8 mouse cellular contexts compared by ENCODE assay signal in genomic region chr3:95930471-95930789, GRCm38 (mm10). TPM values are rescaled to one million over a fixed set of nuclear protein-coding genes. Genes with fewer than 3 reads are reported as not detected.
DNase-seq lines count a peak whose midpoint lies in the region; ATAC-seq and TF ChIP-seq lines count a peak whose summit lies in the region.

No protein-coding gene starts in this region.

- no peaks in the 10 kb centered on the region for H3K27me3 ChIP-seq in lung, embryonic 16.5 days (ENCODE audit: control insufficient read depth, insufficient read depth, low read depth, low read length)
- no peaks in the 10 kb centered on the region for H3K27me3 ChIP-seq in embryonic facial prominence, embryonic 14.5 days (replicated peaks; ENCODE audit: control insufficient read depth, insufficient read depth, low read length)
- H3K27me3 ChIP-seq in limb, embryonic 14.5 days (ENCODE audit: control insufficient read depth, insufficient read depth, low read length) = no peaks in the 10 kb centered on the region
- H3K27me3 ChIP-seq in small intestine, adult 2 months (ENCODE audit: control insufficient read depth, insufficient read depth, low read length) = no peaks in the 10 kb centered on the region

- H3K9me3 ChIP-seq in lung, embryonic 16.5 days (ENCODE audit: control insufficient read depth, low read length) = no peaks in the 10 kb centered on the region
- H3K9me3 ChIP-seq in embryonic facial prominence, embryonic 14.5 days (ENCODE audit: control insufficient read depth, low read length) = no peaks in the 10 kb centered on the region
- no peaks in the 10 kb centered on the region for H3K9me3 ChIP-seq in limb, embryonic 14.5 days (ENCODE audit: control insufficient read depth, low read length)

- peak overlapping the region; percentile 94 for H3K4me3 ChIP-seq in lung, embryonic 16.5 days (ENCODE audit: low read length)
- H3K4me3 ChIP-seq in embryonic facial prominence, embryonic 14.5 days (ENCODE audit: low read depth, low read length) = peak overlapping the region; percentile 86
- peak overlapping the region; percentile 90 for H3K4me3 ChIP-seq in limb, embryonic 14.5 days (replicated peaks; ENCODE audit: low read length)
- H3K4me3 ChIP-seq in small intestine, adult 2 months (ENCODE audit: low read depth, low read length) = peak overlapping the region; percentile 64

- no peak for ATAC-seq in lung, embryonic 16.5 days (ENCODE audit: low read depth)
- no peak for ATAC-seq in embryonic facial prominence, embryonic 14.5 days (ENCODE audit: low read depth)
- no peak for ATAC-seq in limb, embryonic 14.5 days (ENCODE audit: low FRiP score, low read depth)

- DNase-seq in lung, postnatal 25 days (ENCODE audit: low spot score) = no peak
- no peak for DNase-seq in embryonic facial prominence, embryonic 14.5 days (ENCODE audit: low spot score)
- DNase-seq in limb, embryonic 14.5 days (ENCODE audit: low spot score) = no peak
- no peak for DNase-seq in right cerebral cortex, postnatal 4 days
- DNase-seq in cerebellum, postnatal 25 days = no peak
- no peak for DNase-seq in layer of hippocampus, adult 8-10 months (ENCODE audit: low spot score in 2 of 2)

- peak overlapping the region; percentile 68 for H3K4me2 ChIP-seq in lung, embryonic 16.5 days (ENCODE audit: low read depth, low read length)
- H3K4me2 ChIP-seq in embryonic facial prominence, embryonic 14.5 days (ENCODE audit: low read depth, low read length) = peak overlapping the region; percentile 69
- peak overlapping the region; percentile 54 for H3K4me2 ChIP-seq in limb, embryonic 14.5 days (replicated peaks; ENCODE audit: low read depth, low read length, severe bottlenecking)

- H3K36me3 ChIP-seq in lung, embryonic 16.5 days (ENCODE audit: control insufficient read depth, insufficient read depth, low read length) = peaks cover 12% of the 10 kb centered on the region
- peaks cover 24% of the 10 kb centered on the region for H3K36me3 ChIP-seq in embryonic facial prominence, embryonic 14.5 days (ENCODE audit: control insufficient read depth, insufficient read depth, low read length)
- peaks cover 19% of the 10 kb centered on the region for H3K36me3 ChIP-seq in limb, embryonic 14.5 days (ENCODE audit: control insufficient read depth, insufficient read depth, low read length)
- H3K36me3 ChIP-seq in small intestine, adult 2 months (ENCODE audit: control insufficient read depth, insufficient read depth, low read length) = peaks cover 10% of the 10 kb centered on the region

- WGBS in lung, embryonic 16.5 days = 0% methylated on average over 5 of the region's 5 CpGs
- under 1% methylated on average over 5 of the region's 5 CpGs for WGBS in embryonic facial prominence, embryonic 14.5 days
- WGBS in limb, embryonic 14.5 days = 0% methylated on average over 5 of the region's 5 CpGs
- WGBS in small intestine, adult 2 months = 2% methylated on average over 5 of the region's 5 CpGs

- TF ChIP-seq POLR2A in limb, embryonic 14.5 days (IDR thresholded peaks at IDR 0.05; ENCODE audit: borderline replicate concordance, extremely low read depth, insufficient read depth, insufficient read length) = no peak
- TF ChIP-seq POLR2A in small intestine, adult 2 months (IDR thresholded peaks at IDR 0.05; ENCODE audit: low read depth, low read length) = no peak

- no peak for TF ChIP-seq CTCF in small intestine, adult 2 months (IDR thresholded peaks at IDR 0.05; ENCODE audit: extremely low read depth, insufficient read length, insufficient replicate concordance, low read depth, low read length)

- peak overlapping the region; percentile 97 for H3K9ac ChIP-seq in lung, embryonic 16.5 days (ENCODE audit: low read length)
- peak overlapping the region; percentile 98 for H3K9ac ChIP-seq in embryonic facial prominence, embryonic 14.5 days (ENCODE audit: low read depth, low read length)
- peak overlapping the region; percentile 98 for H3K9ac ChIP-seq in limb, embryonic 14.5 days (ENCODE audit: low read depth, low read length, severe bottlenecking)

- H3K4me1 ChIP-seq in lung, embryonic 16.5 days (replicated peaks; ENCODE audit: control insufficient read depth, insufficient read depth, low read length) = peaks cover 12% of the 10 kb centered on the region
- H3K4me1 ChIP-seq in embryonic facial prominence, embryonic 14.5 days (ENCODE audit: control insufficient read depth, insufficient read depth, low read length) = no peaks in the 10 kb centered on the region
- 0 out of 2 replicates have a peak, but pooled peaks cover 6% of the 10 kb centered on the region for H3K4me1 ChIP-seq in limb, embryonic 14.5 days (ENCODE audit: control insufficient read depth, insufficient read depth, low read length)
- H3K4me1 ChIP-seq in small intestine, adult 2 months (ENCODE audit: control insufficient read depth, insufficient read depth, insufficient read length, low read length) = peaks cover 3% of the 10 kb centered on the region; the same call in 1 of the 2 replicates

- peak overlapping the region; percentile 95 for H3K27ac ChIP-seq in lung, embryonic 16.5 days (ENCODE audit: low read length)
- peak overlapping the region; percentile 94 for H3K27ac ChIP-seq in embryonic facial prominence, embryonic 14.5 days (replicated peaks; ENCODE audit: low read depth, low read length)
- peak overlapping the region; percentile 96 for H3K27ac ChIP-seq in limb, embryonic 14.5 days (replicated peaks; ENCODE audit: low read depth, low read length)
- no peak overlapping the region; the same call in 1 of the 2 replicates for H3K27ac ChIP-seq in small intestine, adult 2 months (ENCODE audit: insufficient read depth, low read depth, low read length)

RNA-seq across cellular contexts. Expression of gene Anp32e, which starts 1.4 kb away (rescaled TPM):
- 193 and 230 TPM in 2 replicates for polyA plus RNA-seq in lung, embryonic 16.5 days (2015; fragmentation: Nextera tagmentation; extraction: Ambion mirVana)
- polyA plus RNA-seq in embryonic facial prominence, embryonic 14.5 days (2014; fragmentation: Nextera tagmentation; extraction: Ambion mirVana) = 62.6 and 64.2 TPM in 2 replicates
- polyA plus RNA-seq in limb, embryonic 14.5 days (2012; rRNA removed) = 97.0 and 137 TPM in 2 replicates
- polyA plus RNA-seq in limb, embryonic 14.5 days (2014; fragmentation: Nextera tagmentation; extraction: Ambion mirVana) = 55.0 and 66.2 TPM in 2 replicates
- polyA plus RNA-seq in small intestine, adult 2 months (2012; rRNA removed) = 4.7 and 8.7 TPM in 2 replicates
- total RNA-seq in layer of hippocampus, adult 8-10 months (2022) = 10 to 100 TPM; 68.6 to 95.5 (median 95.0) TPM

RNA-seq across cellular contexts. Expression of gene Car14, which starts 25.9 kb away (rescaled TPM):
- 9.2 and 13.0 TPM in 2 replicates for polyA plus RNA-seq in lung, embryonic 16.5 days (2015; fragmentation: Nextera tagmentation; extraction: Ambion mirVana)
- polyA plus RNA-seq in embryonic facial prominence, embryonic 14.5 days (2014; fragmentation: Nextera tagmentation; extraction: Ambion mirVana) = 3.7 and 5.6 TPM in 2 replicates
- polyA plus RNA-seq in limb, embryonic 14.5 days (2012; rRNA removed) = 11.3 and 14.9 TPM in 2 replicates
- 11.5 and 16.4 TPM in 2 replicates for polyA plus RNA-seq in limb, embryonic 14.5 days (2014; fragmentation: Nextera tagmentation; extraction: Ambion mirVana)
- 0.75 and 0.81 TPM in 2 replicates for polyA plus RNA-seq in small intestine, adult 2 months (2012; rRNA removed)
- total RNA-seq in layer of hippocampus, adult 8-10 months (2022) = 10 to 100 TPM in 3 of 4 experiments, 1 to 10 TPM in 1; 9.8 to 14.4 (median 11.1) TPM

RNA-seq across cellular contexts. Expression of gene Aph1a, which starts 36.7 kb away (rescaled TPM):
- 39.1 and 39.4 TPM in 2 replicates for polyA plus RNA-seq in lung, embryonic 16.5 days (2015; fragmentation: Nextera tagmentation; extraction: Ambion mirVana)
- polyA plus RNA-seq in embryonic facial prominence, embryonic 14.5 days (2014; fragmentation: Nextera tagmentation; extraction: Ambion mirVana) = 36.6 and 39.5 TPM in 2 replicates
- polyA plus RNA-seq in limb, embryonic 14.5 days (2012; rRNA removed) = 116 and 150 TPM in 2 replicates
- 35.8 and 36.1 TPM in 2 replicates for polyA plus RNA-seq in limb, embryonic 14.5 days (2014; fragmentation: Nextera tagmentation; extraction: Ambion mirVana)
- 126 and 211 TPM in 2 replicates for polyA plus RNA-seq in small intestine, adult 2 months (2012; rRNA removed)
- 10 to 100 TPM; 53.9 to 75.7 (median 70.1) TPM for total RNA-seq in layer of hippocampus, adult 8-10 months (2022)

RNA-seq across cellular contexts. Expression of gene BC028528, which starts 38.6 kb away (rescaled TPM):
- polyA plus RNA-seq in lung, embryonic 16.5 days (2015; fragmentation: Nextera tagmentation; extraction: Ambion mirVana) = 81.5 and 85.5 TPM in 2 replicates
- polyA plus RNA-seq in embryonic facial prominence, embryonic 14.5 days (2014; fragmentation: Nextera tagmentation; extraction: Ambion mirVana) = 19.3 and 20.1 TPM in 2 replicates
- polyA plus RNA-seq in limb, embryonic 14.5 days (2012; rRNA removed) = 16.6 and 20.6 TPM in 2 replicates
- 16.6 and 21.1 TPM in 2 replicates for polyA plus RNA-seq in limb, embryonic 14.5 days (2014; fragmentation: Nextera tagmentation; extraction: Ambion mirVana)
- polyA plus RNA-seq in small intestine, adult 2 months (2012; rRNA removed) = 1.5 and 1.6 TPM in 2 replicates
- total RNA-seq in layer of hippocampus, adult 8-10 months (2022) = 10 to 100 TPM in 1 of 4 experiments, 1 to 10 TPM in 3; 2.9 to 11.2 (median 5.9) TPM

RNA-seq across cellular contexts. Expression of gene Ciart, which starts 48.4 kb away (rescaled TPM):
- 5.1 and 5.6 TPM in 2 replicates for polyA plus RNA-seq in lung, embryonic 16.5 days (2015; fragmentation: Nextera tagmentation; extraction: Ambion mirVana)
- polyA plus RNA-seq in embryonic facial prominence, embryonic 14.5 days (2014; fragmentation: Nextera tagmentation; extraction: Ambion mirVana) = 4.1 and 4.4 TPM in 2 replicates
- polyA plus RNA-seq in limb, embryonic 14.5 days (2012; rRNA removed) = 8.4 and 10.9 TPM in 2 replicates
- 4.4 and 5.4 TPM in 2 replicates for polyA plus RNA-seq in limb, embryonic 14.5 days (2014; fragmentation: Nextera tagmentation; extraction: Ambion mirVana)
- polyA plus RNA-seq in small intestine, adult 2 months (2012; rRNA removed) = 0.72 and 0.74 TPM in 2 replicates
- 10 to 100 TPM; 13.7 to 30.2 (median 21.4) TPM for total RNA-seq in layer of hippocampus, adult 8-10 months (2022)
